Mouse (Mus musculus): ENCODE data around the gene Zfp229.
"Not testable (repeated sequence)": the region's sequence is repeated elsewhere in the genome, so short reads cannot be mapped to it uniquely, and the experiment has no call there.

The Zfp229 gene

GRCm38 (mm10) chr17:21730495-21730894 is at the start of gene Zfp229:
Gene Zfp229 (plus strand): TSS chr17:21730795.
- in situ Hi-C loops (cut with MboI; ENCODE audit: unreplicated experiment in 2 of 2) = loop anchor here (5.0 to 25.0 kb wide), 7 partner anchors 78 to 786 kb away; partner anchors contain the start of genes Zfp160 (in 2 of the 2), Ppp2r1a (in 1 of the 2), Zfp52 (in 1 of the 2) and Zfp942 (in 1 of the 2)

GRCm38 (mm10) chr17:21691560-21691959 is 39.0 kb upstream of the Zfp229 start, which contains the start of gene Gm10226:
Gene Gm10226 (plus strand): TSS chr17:21691860.
- in situ Hi-C loops (cut with MboI; ENCODE audit: unreplicated experiment in 2 of 2) = loop anchor here (25.0 kb wide), 2 partner anchors 1171 to 1871 kb away; partner anchors contain the start of genes Zfp213 (in 1 of the 2) and Zfp945 (in 1 of the 2)

- in situ Hi-C loops (cut with MboI; ENCODE audit: unreplicated experiment in 2 of 2) = loop anchor here (25.0 kb wide), 2 partner anchors 1169 to 1869 kb away; partner anchors contain the start of genes Zfp213 (in 1 of the 2) and Zfp945 (in 1 of the 2)
Measured at GRCm38 (mm10) chr17:21693342-21693741, 37.3 kb upstream of the Zfp229 start.

- in situ Hi-C loops (cut with MboI; ENCODE audit: unreplicated experiment in 2 of 2) = loop anchor here (25.0 kb wide), 2 partner anchors 1166 to 1866 kb away; partner anchors contain the start of genes Zfp213 (in 1 of the 2) and Zfp945 (in 1 of the 2)
Measured at GRCm38 (mm10) chr17:21696073-21696472, 34.5 kb upstream of the Zfp229 start.

GRCm38 (mm10) chr17:21702281-21703240 is 28.0 kb upstream of the Zfp229 start:
- in situ Hi-C loops (cut with MboI; ENCODE audit: unreplicated experiment in 2 of 2) = no loop called here

GRCm38 (mm10) chr17:21703414-21703813 is 27.2 kb upstream of the Zfp229 start:
- in situ Hi-C loops (cut with MboI; ENCODE audit: unreplicated experiment in 2 of 2) = no loop called here

GRCm38 (mm10) chr17:21707343-21707996 is 23.1 kb upstream of the Zfp229 start, which contains the start of gene Zfp760:
Gene Zfp760 (plus strand): TSS chr17:21707741.
- in situ Hi-C loops (cut with MboI; ENCODE audit: unreplicated experiment in 2 of 2) = no loop called here

GRCm38 (mm10) chr17:21708401-21708800 is 22.2 kb upstream of the Zfp229 start:
- in situ Hi-C loops (cut with MboI; ENCODE audit: unreplicated experiment in 2 of 2) = no loop called here

- in situ Hi-C loops (cut with MboI; ENCODE audit: unreplicated experiment in 2 of 2) = loop anchor here (5.0 to 25.0 kb wide), 7 partner anchors 81 to 788 kb away; partner anchors contain the start of genes Zfp160 (in 2 of the 2), Ppp2r1a (in 1 of the 2), Zfp52 (in 1 of the 2) and Zfp942 (in 1 of the 2)
Measured at GRCm38 (mm10) chr17:21733049-21733448, 2.5 kb downstream of the Zfp229 start.

GRCm38 (mm10) chr17:21733529-21734031 is 3.0 kb downstream of the Zfp229 start:
- in situ Hi-C loops (cut with MboI; ENCODE audit: unreplicated experiment in 2 of 2) = loop anchor here (5.0 to 25.0 kb wide), 7 partner anchors 81 to 789 kb away; partner anchors contain the start of genes Zfp160 (in 2 of the 2), Ppp2r1a (in 1 of the 2), Zfp52 (in 1 of the 2) and Zfp942 (in 1 of the 2)

- in situ Hi-C loops (cut with MboI; ENCODE audit: unreplicated experiment in 2 of 2) = no loop called here
Measured at GRCm38 (mm10) chr17:21752791-21753190, 22.2 kb downstream of the Zfp229 start.

- in situ Hi-C loops (cut with MboI; ENCODE audit: unreplicated experiment in 2 of 2) = no loop called here
Measured at GRCm38 (mm10) chr17:21753342-21754208, 23.0 kb downstream of the Zfp229 start.

GRCm38 (mm10) chr17:21770336-21770735 is 39.7 kb downstream of the Zfp229 start:
- in situ Hi-C loops (cut with MboI; ENCODE audit: unreplicated experiment in 2 of 2) = no loop called here

GRCm38 (mm10) chr17:21792256-21792655 is 61.7 kb downstream of the Zfp229 start:
- in situ Hi-C loops (cut with MboI; ENCODE audit: unreplicated experiment in 2 of 2) = no loop called here

- in situ Hi-C loops (cut with MboI; ENCODE audit: unreplicated experiment in 2 of 2) = not testable (repeated sequence)
Measured at GRCm38 (mm10) chr17:21801373-21801772, 70.8 kb downstream of the Zfp229 start.

All from v-Abl transformed pro-B cells (cell line).